Mouse (Mus musculus) small intestine, adult 2 months (tissue): ENCODE data around the gene Trpt1.

ENCODE experiments used
- CTCF ChIP-seq: fragments of 200-500 bp; IDR thresholded peaks from 2 replicates; pipeline ENCODE4 v1.5.1; 2012; ENCODE audit warnings: low read depth, mild to moderate bottlenecking, control low read depth, inconsistent platforms, low read length, moderate library complexity, mixed read lengths; ENCODE audit not compliant: insufficient replicate concordance, insufficient read length; ENCODE audit errors: extremely low read depth
- POLR2A ChIP-seq: fragments of 200-500 bp; IDR thresholded peaks from 2 replicates; pipeline ENCODE4 v1.6.1; 2012; ENCODE audit warnings: low read depth, mild to moderate bottlenecking, control low read depth, inconsistent platforms, low read length, moderate library complexity

GRCm38 (mm10) chr19:6978639-6978974, 17.3 kb upstream of the Trpt1 start:
- TF ChIP-seq CTCF: no peak
- TF ChIP-seq POLR2A: no peak
